Mouse (Mus musculus) left cerebral cortex, adult 2 months (tissue): ENCODE results near the gene Nat8l. TPM values are rescaled to one million over a fixed set of nuclear protein-coding genes. Genes with fewer than 3 reads are reported as not detected.
A peak's percentile ranks its signal among the peaks of the same experiment; 100 is the strongest.
"Not testable (repeated sequence)": the region's sequence is repeated elsewhere in the genome, so short reads cannot be mapped to it uniquely, and the experiment has no call there.

Experiments used
- DNase-seq, 2 experiments: peaks; one replicate each; pipeline ENCODE4 v3.0.0; 2021 to 2022; ENCODE audit warnings: low spot score in 2 of 2, mixed read lengths in 1 of 2; ENCODE audit errors: extremely low spot score in 1 of 2
- H3K27ac ChIP-seq: fragments of 200-600 bp; 2 replicates; pipeline ENCODE4 v1.8.1; 2022
- H3K4me3 ChIP-seq: fragments of 200-600 bp; 2 replicates; pipeline ENCODE4 v1.8.1; 2022
- CTCF ChIP-seq: fragments of 200-600 bp; IDR thresholded peaks from 2 replicates; pipeline ENCODE4 v1.8.1; 2022; ENCODE audit warnings: antibody characterized with exemption, mild to moderate bottlenecking, moderate library complexity
- intact Hi-C: fragments of 180-260 bp; cut with DNase I; formaldehyde crosslinking; loops from one replicate; pipeline ENCODE4 v1.15.1; 2025
- long read RNA-seq, 2 experiments: library from polyadenylated mRNA; stranded (forward); transcript quantifications; one replicate each; pipeline ENCODE4 v2.0.0; 2021; ENCODE audit warnings: borderline mapping rate in 2 of 2
- total RNA-seq, 2 experiments: library from RNA; stranded (reverse); gene quantifications; 2 replicates each; pipeline ENCODE4 v1.2.3; 2021

Nat8l gene
- total RNA-seq, result 100 to 1,000 TPM; 215 to 217 TPM
- long read RNA-seq, experiment 1, full-length matches to known transcripts, result 130 of 170 reads
- long read RNA-seq, experiment 1, partial matches to known transcripts, result 1 of 170 reads
- long read RNA-seq, experiment 1, other reads (novel, unspliced or antisense), result 39 of 170 reads
- long read RNA-seq, experiment 2, full-length matches to known transcripts, result 100 of 136 reads
- long read RNA-seq, experiment 2, partial matches to known transcripts, result 29 of 136 reads
- long read RNA-seq, experiment 2, other reads (novel, unspliced or antisense), result 7 of 136 reads

- intact Hi-C loops, result loop anchor here (1.0 to 5.0 kb wide), 3 partner anchors 13 to 291 kb away; partner anchors contain the start of genes Cfap99, Gm1673, Mxd4 and Zfyve28
- peak; percentile 90 to 91 for DNase-seq
- Histone ChIP-seq H3K27ac (peak within 1 kb of the TSS; percentile 96), H3K4me3 (peak within 1 kb of the TSS; percentile 92)
- TF ChIP-seq CTCF, result no peak
Observed at GRCm38 (mm10) chr5:33995843-33996693, at the start of gene Nat8l. TSS of gene Nat8l (plus strand) at chr5:33995984.

- H3K4me3 ChIP-seq, H3K27ac ChIP-seq, DNase-seq, intact Hi-C loops: not testable (repeated sequence)
Observed at GRCm38 (mm10) chr5:33947035-33947434, 48.7 kb upstream of the Nat8l start.

GRCm38 (mm10) chr5:33948314-33948713, 47.5 kb upstream of the Nat8l start:
- DNase-seq, result no peak
- H3K27ac ChIP-seq, result no peak overlapping the region
- no peak overlapping the region for H3K4me3 ChIP-seq
- intact Hi-C loops, result no loop called here
- TF ChIP-seq CTCF, result no peak

- intact Hi-C loops, result loop anchor here (10.0 kb wide), 1 partner anchor 279 kb away; no protein-coding TSS in a partner anchor
- H3K4me3 ChIP-seq, result peak overlapping the region; percentile 51
- H3K27ac ChIP-seq, result peak overlapping the region; percentile 55
- DNase-seq, result no peak
- TF ChIP-seq CTCF, result no peak
Observed at GRCm38 (mm10) chr5:33953471-33954185, 42.2 kb upstream of the Nat8l start.

GRCm38 (mm10) chr5:33954354-33954753, 41.4 kb upstream of the Nat8l start:
- Histone ChIP-seq H3K4me3 (peak overlapping the region; percentile 51), H3K27ac (peak overlapping the region; percentile 55)
- intact Hi-C loops, result loop anchor here (10.0 kb wide), 1 partner anchor 280 kb away; no protein-coding TSS in a partner anchor
- peak; percentile 84 to 89 for DNase-seq
- TF ChIP-seq CTCF, result peak; percentile 93

DNA sequence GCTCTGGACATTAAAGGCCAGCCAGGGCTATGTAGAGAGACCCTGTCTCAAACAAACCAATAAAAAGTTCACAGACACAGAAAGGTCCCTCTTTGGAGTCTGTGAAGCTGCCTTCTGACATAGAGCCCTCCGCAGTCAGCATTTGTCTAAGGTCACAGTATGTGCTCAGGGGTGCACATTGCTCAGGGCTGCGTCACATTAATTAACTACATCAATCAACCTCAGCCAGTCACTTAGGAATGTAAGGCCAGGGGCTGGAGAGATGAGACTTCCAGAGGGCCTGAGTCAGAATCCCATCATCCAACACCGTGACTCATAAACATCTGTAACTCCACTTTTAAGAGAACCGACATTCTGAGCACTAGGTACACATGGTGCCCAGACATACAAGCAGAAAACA, 39.9 kb upstream of the Nat8l start:
- DNase-seq, result no peak
- intact Hi-C loops, result loop anchor here (10.0 kb wide), 1 partner anchor 281 kb away; no protein-coding TSS in a partner anchor
- TF ChIP-seq CTCF, result no peak
- Histone ChIP-seq H3K4me3 (no peak overlapping the region), H3K27ac (no peak overlapping the region)

GRCm38 (mm10) chr5:33959382-33959781, 36.4 kb upstream of the Nat8l start:
- intact Hi-C loops, result loop anchor here (10.0 kb wide), 1 partner anchor 285 kb away; no protein-coding TSS in a partner anchor
- H3K4me3 ChIP-seq, result no peak overlapping the region
- no peak for TF ChIP-seq CTCF
- H3K27ac ChIP-seq, result no peak overlapping the region
- DNase-seq, result no peak

DNA sequence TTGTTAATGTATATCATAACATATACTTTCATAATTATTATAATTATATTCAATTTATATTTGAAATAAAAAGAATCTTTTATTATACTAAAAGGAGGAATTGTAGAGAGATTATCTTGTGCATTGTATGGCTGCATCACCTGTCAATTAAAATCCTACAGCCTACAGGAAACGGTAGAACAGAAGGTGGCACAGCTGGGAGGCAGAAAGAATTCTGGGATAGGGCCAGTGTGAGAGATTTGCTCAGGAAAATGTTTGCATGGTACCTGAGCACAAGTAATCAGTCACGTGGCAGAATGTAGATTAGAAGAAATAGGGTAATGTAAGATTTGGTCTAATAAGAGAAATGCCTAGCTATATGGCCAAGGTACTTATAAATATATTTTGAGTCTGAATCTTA, 21.0 kb upstream of the Nat8l start:
- TF ChIP-seq CTCF, result no peak
- no peak overlapping the region for H3K4me3 ChIP-seq
- intact Hi-C loops, result no loop called here
- DNase-seq, result no peak
- no peak overlapping the region for H3K27ac ChIP-seq

DNA sequence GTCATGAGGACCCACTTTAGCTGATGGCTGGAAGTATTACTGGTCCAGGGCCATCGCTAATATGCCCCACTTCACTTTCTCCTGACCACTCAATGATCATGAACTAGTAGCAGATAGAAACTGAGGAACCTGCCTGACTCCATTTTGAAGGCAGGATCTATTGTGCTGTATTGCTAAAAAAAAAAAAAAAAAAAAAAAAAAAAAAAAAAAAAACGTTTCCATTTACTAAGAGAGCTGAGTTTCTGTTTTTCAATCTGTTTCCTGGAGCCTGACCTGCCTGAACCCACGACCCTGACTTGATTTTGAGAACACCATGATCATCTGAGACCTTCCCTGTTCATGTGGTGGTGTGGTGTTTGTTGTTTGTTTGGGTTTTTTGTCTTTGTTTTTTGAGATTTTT, 19.5 kb upstream of the Nat8l start:
- Histone ChIP-seq H3K27ac (no peak overlapping the region), H3K4me3 (no peak overlapping the region)
- intact Hi-C loops, result no loop called here
- no peak for TF ChIP-seq CTCF
- no peak for DNase-seq

GRCm38 (mm10) chr5:33982731-33983259, 13.0 kb upstream of the Nat8l start:
- Histone ChIP-seq H3K4me3 (peak overlapping the region; percentile 96), H3K27ac (peak overlapping the region; percentile 98)
- intact Hi-C loops, result loop anchor here (1.0 to 5.0 kb wide), 2 partner anchors 13 to 45 kb away; partner anchors contain the start of genes Nat8l and Nelfa
- no peak for DNase-seq
- TF ChIP-seq CTCF, result no peak
